Mouse (Mus musculus): ENCODE results near the gene Pttg1ip. TPM values are rescaled to one million over a fixed set of nuclear protein-coding genes. Genes with fewer than 3 reads are reported as not detected.

Gene Pttg1ip
- 105 and 125 TPM in 2 replicates for polyA plus RNA-seq (2015; fragmentation: Nextera tagmentation; extraction: Ambion mirVana)

DNA sequence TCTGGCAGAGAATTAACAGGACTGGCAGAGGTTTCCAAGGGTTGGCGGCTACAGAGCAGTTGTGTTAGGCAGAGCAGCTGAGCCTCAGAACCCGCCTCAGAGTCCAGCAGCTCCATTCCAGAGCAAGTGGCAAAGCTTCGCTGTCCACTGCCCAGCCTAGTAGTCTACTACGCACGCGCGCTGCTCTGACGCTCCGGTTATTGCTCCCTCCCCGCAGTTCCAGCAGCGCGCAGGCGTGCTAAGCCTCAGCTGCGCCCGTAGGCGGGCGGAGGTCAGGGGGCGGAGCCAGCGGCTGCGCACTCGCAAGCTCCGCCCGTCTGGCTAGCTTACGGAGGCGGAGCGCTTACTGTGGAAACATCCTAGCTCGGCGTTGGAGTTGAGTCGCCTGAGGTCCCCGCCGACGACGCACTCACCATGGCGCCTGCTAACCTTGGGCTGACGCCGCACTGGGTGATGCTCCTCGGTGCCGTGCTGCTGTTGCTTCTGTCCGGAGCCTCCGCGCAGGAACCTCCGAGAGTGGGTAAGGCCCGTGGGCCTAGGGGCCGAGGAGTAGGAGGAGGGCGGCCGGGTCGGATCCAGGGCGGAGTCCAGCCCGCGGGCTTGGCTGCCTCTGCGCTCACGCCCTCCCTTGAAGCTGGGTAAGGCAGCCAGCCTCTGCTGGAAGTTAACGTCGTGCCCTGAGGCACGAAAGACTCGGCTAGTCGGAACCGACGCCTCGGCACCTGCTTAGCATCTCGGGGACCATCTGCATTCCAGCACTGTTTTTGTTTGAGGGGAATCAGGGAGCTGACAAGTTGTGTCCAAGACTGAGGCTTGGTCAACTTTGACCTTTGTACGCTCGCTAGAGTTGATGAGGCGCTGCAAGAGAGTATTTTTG, at the start of gene Pttg1ip:
TSS of gene Pttg1ip (plus strand) at position 313 of the 877 bp plus-strand sequence.
- Histone ChIP-seq H3K4me2 (peak within 1 kb of the TSS; percentile 74), H3K36me3 (no peaks in the 10 kb centered on the region), H3K27ac (peak within 1 kb of the TSS; percentile 96), H3K27me3 (no peaks in the 10 kb centered on the region), H3K4me3 (peak within 1 kb of the TSS; percentile 80), H3K9ac (peak within 1 kb of the TSS; percentile 82), H3K9me3 (replicated peaks) (no peaks in the 10 kb centered on the region), H3K4me1 (replicated peaks) (peaks cover 34% of the 10 kb centered on the region)
- peak; percentile 96 for ATAC-seq (replicated peaks; ENCODE audit: insufficient number of reproducible peaks, insufficient read depth, low FRiP score, low read depth)
- under 1% methylated on average over 64 of the region's 64 CpGs for WGBS

GRCm38 (mm10) chr10:77532020-77532413, 49.5 kb upstream of the Pttg1ip start:
- H3K27ac ChIP-seq: no peak overlapping the region
- H3K4me3 ChIP-seq: no peak overlapping the region
- no peak for ATAC-seq (replicated peaks; ENCODE audit: insufficient number of reproducible peaks, insufficient read depth, low FRiP score, low read depth)
- 81% methylated on average over 1 of the region's 1 CpGs for WGBS
- no peaks in the 10 kb centered on the region for H3K27me3 ChIP-seq
- peaks cover 21% of the 10 kb centered on the region for H3K4me1 ChIP-seq (replicated peaks)
- no peak overlapping the region for H3K9ac ChIP-seq
- no peaks in the 10 kb centered on the region for H3K36me3 ChIP-seq
- H3K9me3 ChIP-seq (replicated peaks): no peaks in the 10 kb centered on the region
- no peak overlapping the region for H3K4me2 ChIP-seq

- ATAC-seq (replicated peaks; ENCODE audit: insufficient number of reproducible peaks, insufficient read depth, low FRiP score, low read depth): no peak
- Histone ChIP-seq H3K4me2 (no peak overlapping the region), H3K4me3 (no peak overlapping the region), H3K9me3 (replicated peaks) (no peaks in the 10 kb centered on the region), H3K27ac (no peak overlapping the region), H3K36me3 (no peaks in the 10 kb centered on the region), H3K9ac (no peak overlapping the region), H3K27me3 (no peaks in the 10 kb centered on the region), H3K4me1 (replicated peaks) (peaks cover 9% of the 10 kb centered on the region)
- WGBS: 70% methylated on average over 8 of the region's 8 CpGs
Measured at GRCm38 (mm10) chr10:77536727-77537126, 44.8 kb upstream of the Pttg1ip start.

DNA sequence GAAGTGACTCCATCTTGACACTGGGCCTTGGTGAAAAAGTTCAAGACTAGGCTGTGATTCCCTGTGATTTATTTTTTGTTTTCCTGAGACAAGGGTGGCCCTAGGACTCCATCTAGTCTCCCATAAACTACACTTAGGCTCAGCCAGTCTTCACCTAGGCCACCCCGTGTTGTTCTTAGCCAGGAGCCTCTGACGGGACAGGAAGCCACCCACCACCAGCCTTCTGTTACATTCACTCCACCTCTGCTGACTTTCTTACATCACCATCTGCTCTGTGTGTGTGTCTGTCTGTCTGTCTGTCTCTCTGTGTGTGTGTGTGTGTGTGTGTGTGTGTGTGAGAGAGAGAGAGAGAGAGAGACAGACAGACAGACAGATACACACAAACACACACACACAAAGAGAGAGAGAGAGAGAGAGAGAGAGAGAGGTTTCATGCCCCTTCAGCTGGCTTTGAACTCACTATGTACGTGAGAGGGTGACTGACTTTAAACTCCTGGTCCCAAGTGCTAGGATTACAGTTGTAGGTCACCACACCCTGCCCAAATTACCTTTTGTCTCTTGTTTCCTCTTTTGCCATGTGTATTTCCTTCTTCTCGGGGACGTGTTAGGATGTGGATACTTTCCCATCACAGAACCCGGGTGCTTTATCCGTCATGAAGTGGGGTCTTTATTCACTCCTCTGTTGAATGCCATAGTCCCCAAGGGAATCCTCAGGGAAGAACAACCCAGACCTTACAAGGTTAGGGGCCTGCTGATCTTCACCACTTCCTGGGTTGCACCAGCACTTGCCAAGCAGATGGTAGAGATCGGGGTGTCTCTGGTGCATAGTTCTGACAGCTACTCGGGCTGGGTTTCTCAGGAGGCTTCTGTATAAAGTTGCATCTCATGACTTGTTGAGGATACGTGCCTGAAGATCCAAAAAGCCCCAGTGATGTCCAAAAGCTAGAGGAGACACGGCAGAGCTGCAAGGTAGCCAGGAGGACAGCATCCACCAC, 44.0 kb upstream of the Pttg1ip start:
- Histone ChIP-seq H3K36me3 (no peaks in the 10 kb centered on the region), H3K27ac (no peak overlapping the region), H3K4me1 (replicated peaks) (peaks cover 7% of the 10 kb centered on the region; the same call in 1 of the 2 replicates), H3K27me3 (no peaks in the 10 kb centered on the region), H3K4me2 (no peak overlapping the region), H3K9me3 (replicated peaks) (no peaks in the 10 kb centered on the region), H3K9ac (no peak overlapping the region), H3K4me3 (no peak overlapping the region)
- ATAC-seq (replicated peaks; ENCODE audit: insufficient number of reproducible peaks, insufficient read depth, low FRiP score, low read depth): no peak
- WGBS: 78% methylated on average over 11 of the region's 11 CpGs

DNA sequence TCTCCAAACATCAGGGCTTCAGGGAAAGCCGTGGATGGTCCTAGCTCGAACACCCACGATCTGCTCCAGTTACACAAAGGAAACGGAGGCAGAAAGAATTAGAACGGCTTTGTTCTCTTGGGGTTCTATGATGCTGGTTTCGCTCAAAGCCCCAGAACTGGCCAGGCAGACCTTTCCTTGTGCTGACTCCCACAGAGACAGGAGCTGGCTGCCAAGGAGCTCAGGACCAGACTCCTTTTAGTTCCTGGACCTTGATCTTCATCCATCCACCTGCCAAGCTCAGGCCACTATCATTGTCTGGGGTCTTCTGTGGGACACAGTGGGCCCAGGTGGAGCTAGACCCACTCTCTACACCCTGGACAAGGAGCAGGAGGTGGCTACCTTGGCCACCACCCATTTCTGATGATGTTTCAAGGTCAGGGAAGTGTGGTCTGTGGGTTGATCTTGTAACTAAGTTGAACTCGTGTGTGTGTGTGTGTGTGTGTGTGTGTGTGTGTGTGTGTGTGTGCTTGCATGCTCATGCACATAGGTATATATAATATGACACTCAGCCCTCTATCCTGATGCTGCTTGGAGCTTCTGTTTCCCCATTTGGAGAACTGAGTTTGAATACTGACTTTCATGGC, 42.1 kb upstream of the Pttg1ip start:
- Histone ChIP-seq H3K27me3 (no peaks in the 10 kb centered on the region), H3K4me2 (no peak overlapping the region), H3K27ac (no peak overlapping the region), H3K9me3 (replicated peaks) (no peaks in the 10 kb centered on the region), H3K9ac (no peak overlapping the region), H3K36me3 (no peaks in the 10 kb centered on the region), H3K4me3 (no peak overlapping the region), H3K4me1 (replicated peaks) (peaks cover 7% of the 10 kb centered on the region; the same call in 1 of the 2 replicates)
- no peak for ATAC-seq (replicated peaks; ENCODE audit: insufficient number of reproducible peaks, insufficient read depth, low FRiP score, low read depth)
- WGBS: 56% methylated on average over 7 of the region's 7 CpGs

DNA sequence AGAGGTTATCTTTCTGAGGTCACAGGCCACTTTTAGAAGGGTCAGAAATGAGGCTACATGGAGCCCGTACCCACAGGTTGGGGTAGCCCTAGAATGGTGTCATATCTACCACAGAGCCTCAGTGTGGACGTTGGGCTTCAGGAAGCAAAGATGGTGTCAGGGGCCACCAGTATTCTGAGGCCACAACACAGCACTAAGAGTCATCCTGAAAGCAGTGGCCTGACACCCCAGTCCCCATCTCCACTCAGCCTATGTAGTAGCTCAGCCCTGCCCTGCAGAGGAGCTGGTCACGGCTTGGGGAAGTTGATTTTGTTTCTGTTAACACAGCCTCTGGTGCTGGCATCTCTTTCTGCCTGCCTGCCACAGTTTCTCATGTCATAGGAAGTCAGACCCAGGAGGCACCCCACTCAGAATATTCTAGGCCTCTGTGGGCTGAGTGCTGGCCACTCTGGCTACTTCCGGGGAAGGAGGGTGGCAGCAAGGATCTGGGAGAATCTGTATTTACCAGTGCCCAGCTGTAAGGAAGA, 40.9 kb upstream of the Pttg1ip start:
- Histone ChIP-seq H3K9me3 (replicated peaks) (no peaks in the 10 kb centered on the region), H3K4me3 (no peak overlapping the region), H3K36me3 (no peaks in the 10 kb centered on the region), H3K9ac (no peak overlapping the region), H3K4me1 (replicated peaks) (peaks cover 7% of the 10 kb centered on the region; the same call in 1 of the 2 replicates), H3K4me2 (no peak overlapping the region), H3K27ac (no peak overlapping the region), H3K27me3 (no peaks in the 10 kb centered on the region)
- no peak for ATAC-seq (replicated peaks; ENCODE audit: insufficient number of reproducible peaks, insufficient read depth, low FRiP score, low read depth)
- 87% methylated on average over 4 of the region's 4 CpGs for WGBS

DNA sequence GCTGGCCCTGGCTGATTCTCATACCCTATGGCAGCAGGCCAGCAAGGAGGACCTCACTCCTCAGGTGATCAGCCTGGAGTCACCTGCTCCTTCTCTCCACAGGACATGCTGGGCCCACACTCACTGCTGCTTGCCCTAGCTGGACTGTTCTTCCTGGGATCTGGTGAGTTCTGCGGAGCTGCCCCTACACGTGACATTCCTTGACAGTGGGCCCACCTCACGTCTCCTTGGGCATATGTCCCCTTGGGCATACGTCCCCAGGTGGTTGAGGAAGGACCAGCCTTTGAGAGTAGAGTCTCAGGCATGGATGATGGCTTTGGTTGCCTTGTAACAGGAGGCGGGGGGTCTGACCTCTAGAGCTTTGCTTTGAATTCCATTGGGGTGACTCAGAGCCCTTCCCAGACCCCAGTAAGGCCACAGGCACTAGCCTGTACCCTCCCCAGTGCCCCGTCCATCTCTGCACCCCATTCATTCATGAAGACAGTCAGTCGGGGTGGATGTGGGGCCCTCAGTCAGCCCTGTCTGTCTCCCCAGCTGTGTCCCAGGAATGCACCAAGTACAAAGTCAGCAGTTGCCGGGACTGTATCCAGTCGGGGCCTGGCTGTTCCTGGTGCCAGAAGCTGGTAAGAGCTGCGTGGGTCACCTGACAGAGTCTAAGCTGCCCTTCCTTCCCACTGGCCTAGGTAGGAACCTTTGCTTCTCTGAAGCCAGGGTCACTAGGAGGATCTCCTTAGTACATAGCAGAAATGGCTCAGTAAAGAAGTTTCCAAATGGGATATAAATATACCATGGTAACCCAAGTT, 39.5 kb upstream of the Pttg1ip start:
- WGBS: 72% methylated on average over 10 of the region's 10 CpGs

DNA sequence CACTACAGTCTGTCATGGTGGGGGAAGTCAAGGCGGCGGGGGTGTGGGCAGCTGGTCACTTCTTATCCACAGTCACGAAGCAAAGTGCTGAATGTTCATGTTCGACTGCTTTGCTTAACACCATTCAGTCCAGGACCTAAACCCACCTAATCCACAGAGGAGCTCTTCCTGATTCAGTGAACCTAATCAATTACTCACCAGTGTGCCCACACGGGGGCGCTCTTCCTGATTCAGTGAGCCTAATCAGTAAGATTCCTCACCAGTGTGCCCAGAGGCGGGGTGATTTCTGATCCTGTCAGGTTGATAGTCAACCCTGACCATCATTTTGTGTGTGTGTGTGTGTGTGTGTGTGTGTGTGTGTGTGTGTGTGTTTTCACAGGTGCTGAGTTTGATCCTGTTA, 38.3 kb upstream of the Pttg1ip start:
- Histone ChIP-seq H3K4me3 (no peak overlapping the region), H3K36me3 (no peaks in the 10 kb centered on the region), H3K4me1 (replicated peaks) (peaks cover 7% of the 10 kb centered on the region; the same call in 1 of the 2 replicates), H3K4me2 (no peak overlapping the region), H3K27ac (no peak overlapping the region), H3K9me3 (replicated peaks) (no peaks in the 10 kb centered on the region), H3K9ac (no peak overlapping the region), H3K27me3 (no peaks in the 10 kb centered on the region)
- WGBS: 51% methylated on average over 7 of the region's 7 CpGs
- ATAC-seq (replicated peaks; ENCODE audit: insufficient number of reproducible peaks, insufficient read depth, low FRiP score, low read depth): no peak

More for the DNA sequence above, 39.5 kb upstream of the Pttg1ip start:
- Histone ChIP-seq H3K27me3 (no peaks in the 10 kb centered on the region), H3K9me3 (replicated peaks) (no peaks in the 10 kb centered on the region), H3K4me1 (replicated peaks) (peaks cover 7% of the 10 kb centered on the region; the same call in 1 of the 2 replicates), H3K4me3 (no peak overlapping the region), H3K4me2 (no peak overlapping the region), H3K36me3 (no peaks in the 10 kb centered on the region), H3K9ac (no peak overlapping the region), H3K27ac (no peak overlapping the region)
- no peak for ATAC-seq (replicated peaks; ENCODE audit: insufficient number of reproducible peaks, insufficient read depth, low FRiP score, low read depth)

- Histone ChIP-seq H3K4me3 (no peak overlapping the region), H3K4me2 (no peak overlapping the region), H3K9me3 (replicated peaks) (no peaks in the 10 kb centered on the region), H3K27me3 (no peaks in the 10 kb centered on the region), H3K36me3 (no peaks in the 10 kb centered on the region), H3K9ac (no peak overlapping the region), H3K27ac (no peak overlapping the region), H3K4me1 (replicated peaks) (0 out of 2 replicates have a peak, but pooled peaks cover 2% of the 10 kb centered on the region)
- no peak for ATAC-seq (replicated peaks; ENCODE audit: insufficient number of reproducible peaks, insufficient read depth, low FRiP score, low read depth)
- 76% methylated on average over 5 of the region's 5 CpGs for WGBS
Measured at GRCm38 (mm10) chr10:77544916-77545315, 36.6 kb upstream of the Pttg1ip start.

- Histone ChIP-seq H3K27me3 (no peaks in the 10 kb centered on the region), H3K4me1 (replicated peaks) (0 out of 2 replicates have a peak, but pooled peaks cover 2% of the 10 kb centered on the region), H3K9me3 (replicated peaks) (no peaks in the 10 kb centered on the region), H3K27ac (no peak overlapping the region), H3K4me3 (no peak overlapping the region), H3K4me2 (no peak overlapping the region), H3K9ac (no peak overlapping the region), H3K36me3 (no peaks in the 10 kb centered on the region)
- WGBS: 74% methylated on average over 10 of the region's 10 CpGs
- ATAC-seq (replicated peaks; ENCODE audit: insufficient number of reproducible peaks, insufficient read depth, low FRiP score, low read depth): no peak
Measured at GRCm38 (mm10) chr10:77548576-77548975, 32.9 kb upstream of the Pttg1ip start.

Data from heart, embryonic 15.5 days (tissue).